Comparison of ENCODE assay signal across 8 mouse cellular contexts in the genomic region with DNA sequence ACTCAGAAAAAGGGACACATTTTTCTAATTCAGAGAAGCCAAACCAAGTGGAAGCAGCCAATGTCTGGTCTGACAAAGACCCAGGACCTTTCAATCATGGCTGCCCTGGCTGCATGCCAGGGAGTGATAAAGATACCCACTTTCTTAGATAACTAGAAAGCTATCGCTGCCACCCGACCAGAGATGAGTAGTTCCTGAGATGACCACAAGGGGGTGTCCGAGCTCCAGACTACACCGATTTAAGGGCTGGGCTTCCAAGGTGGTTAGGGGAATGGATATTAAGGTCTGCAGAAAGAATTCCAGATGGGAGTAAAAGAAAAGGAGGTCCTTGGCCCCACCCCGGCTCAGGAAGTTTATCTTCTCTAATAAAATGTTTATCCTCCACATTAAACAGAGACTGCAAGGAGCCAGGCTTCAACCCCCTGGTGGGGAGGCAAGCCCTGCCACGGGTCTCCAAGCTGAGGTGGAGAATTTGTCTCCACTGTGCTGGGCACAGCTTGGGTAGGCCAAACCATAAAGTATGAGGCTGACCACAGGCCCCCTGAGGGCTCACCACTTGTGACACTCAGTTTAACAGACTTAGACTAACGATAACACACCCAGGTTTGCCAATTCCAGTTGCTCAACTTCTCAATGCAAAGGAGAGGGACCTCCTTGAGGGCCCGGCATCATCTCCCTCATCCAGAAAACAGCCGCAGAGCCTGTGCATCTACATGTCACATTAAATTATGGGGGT. TPM values are rescaled to one million over a fixed set of nuclear protein-coding genes. Genes with fewer than 3 reads are reported as not detected.
DNase-seq lines count a peak whose midpoint lies in the region; ATAC-seq and TF ChIP-seq lines count a peak whose summit lies in the region.

No protein-coding gene starts in this region.

- no peaks in the 10 kb centered on the region for H3K36me3 ChIP-seq in myocyte (ENCODE audit: control insufficient read depth, insufficient read depth)
- no peaks in the 10 kb centered on the region for H3K36me3 ChIP-seq in stomach, postnatal 0 days (ENCODE audit: control insufficient read depth, insufficient read depth, low read length)

- no peaks in the 10 kb centered on the region for H3K9me3 ChIP-seq in stomach, postnatal 0 days (ENCODE audit: control insufficient read depth, low read length)

- H3K9ac ChIP-seq in stomach, postnatal 0 days (ENCODE audit: low read length), result 0 out of 2 replicates have a peak overlapping the region, but pooled peaks have one; percentile 8

- WGBS in stomach, postnatal 0 days, result 18% methylated on average over 9 of the region's 9 CpGs

- no peak for TF ChIP-seq EP300 in stomach, postnatal 0 days (optimal IDR thresholded peaks at IDR 0.05)

- no peak for TF ChIP-seq POLR2A in myocyte (IDR thresholded peaks at IDR 0.05; ENCODE audit: insufficient read length, low read depth)

- no peak overlapping the region for H3ac ChIP-seq in myocyte (ENCODE audit: control insufficient read depth, insufficient read length)

- TF ChIP-seq CTCF in stomach, postnatal 0 days (IDR thresholded peaks at IDR 0.05; ENCODE audit: low read depth), result peak; percentile 84

- peak overlapping the region; percentile 2 for H3K4me3 ChIP-seq in myocyte
- H3K4me3 ChIP-seq in stomach, postnatal 0 days (ENCODE audit: low read depth, low read length), result no peak overlapping the region

- no peaks in the 10 kb centered on the region for H3K27me3 ChIP-seq in myocyte (ENCODE audit: control insufficient read depth, insufficient read depth, insufficient read length)
- no peaks in the 10 kb centered on the region for H3K27me3 ChIP-seq in stomach, postnatal 0 days (ENCODE audit: control insufficient read depth, insufficient read depth, low read length)

- peaks cover 14% of the 10 kb centered on the region for H3K4me1 ChIP-seq in stomach, postnatal 0 days (replicated peaks; ENCODE audit: control insufficient read depth, insufficient read depth)

- peaks cover 38% of the 10 kb centered on the region for H3K79me2 ChIP-seq in myocyte (ENCODE audit: control insufficient read depth, insufficient read depth)

- DNase-seq in urinary bladder, postnatal 25 days (ENCODE audit: low spot score), result peak; percentile 59
- DNase-seq in urinary bladder, adult 18-20 months (ENCODE audit: low spot score in 2 of 2), result no peak
- peak; percentile 61 to 75 for DNase-seq in gastrocnemius, postnatal 4 days (ENCODE audit: low spot score in 2 of 2)
- DNase-seq in kidney, adult 11 months, result peak; percentile 67
- peak; percentile 83 for DNase-seq in liver
- peak; percentile 75 for DNase-seq in stomach, postnatal 0 days (ENCODE audit: low spot score)

- H3K27ac ChIP-seq in stomach, postnatal 0 days (replicated peaks), result no peak overlapping the region

- H3K4me2 ChIP-seq in myocyte (ENCODE audit: low read depth), result peak overlapping the region; percentile 56
- peak overlapping the region; percentile 9; the same call in 1 of the 2 replicates for H3K4me2 ChIP-seq in stomach, postnatal 0 days (replicated peaks; ENCODE audit: low read depth)

- ATAC-seq in common myeloid progenitor, adult 5-6 weeks (replicated peaks; ENCODE audit: low read depth, poor library complexity, severe bottlenecking), result peak; percentile 32; the same call in 1 of the 2 replicates
- no peak for ATAC-seq in stomach, postnatal 0 days (ENCODE audit: low FRiP score, low TSS enrichment)

TF ChIP-seq in myocyte, 11 proteins besides CTCF, POLR2A, EP300 and RAD21:
- TF ChIP-seq CEBPB (IDR thresholded peaks at IDR 0.05; ENCODE audit: insufficient read depth, poor library complexity, severe bottlenecking) (no peak), REST (IDR thresholded peaks at IDR 0.05; ENCODE audit: insufficient read depth, insufficient read length) (no peak), SRF (IDR thresholded peaks at IDR 0.05; ENCODE audit: control insufficient read depth, insufficient read length, low read depth) (no peak), TCF12 (IDR thresholded peaks at IDR 0.05; ENCODE audit: insufficient read depth, poor library complexity, severe bottlenecking) (no peak), TCF3 (IDR thresholded peaks at IDR 0.05; ENCODE audit: insufficient read length, low read depth) (no peak), MYOD1 (IDR thresholded peaks at IDR 0.05; ENCODE audit: control insufficient read depth in 1 of 3, insufficient read length in 2 of 3, low read depth in 2 of 3) (no peak), USF1 (IDR thresholded peaks at IDR 0.05; ENCODE audit: low read depth) (no peak), E2F4 (IDR thresholded peaks at IDR 0.05; ENCODE audit: insufficient read depth) (no peak), MYOG (IDR thresholded peaks at IDR 0.05; ENCODE audit: control insufficient read depth in 1 of 3, insufficient read depth in 1 of 3, insufficient read length in 2 of 3, low read depth in 2 of 3) (no peak)

RNA-seq across cellular contexts. Expression of gene C1qtnf5, which starts 2.5 kb away (rescaled TPM):
- total RNA-seq in common myeloid progenitor, adult 5-6 weeks (2017), result not detected in 2 replicates
- total RNA-seq in gastrocnemius, postnatal 4 days (2021), result 10 to 100 TPM; 12.9 to 15.0 TPM
- polyA plus RNA-seq in myocyte (2012; fragmentation: generic; extraction: Trizol), result 0.61 TPM
- 5.3 and 6.5 TPM in 2 replicates for polyA plus RNA-seq in stomach, postnatal 0 days (2015; fragmentation: Nextera tagmentation; extraction: Ambion mirVana)

RNA-seq across cellular contexts. Expression of gene Gm49380, which starts 3.8 kb away (rescaled TPM):
- not detected in 2 replicates for total RNA-seq in common myeloid progenitor, adult 5-6 weeks (2017)
- under 1 TPM in 1 of 2 experiments, not detected in 1; 0.10 TPM for total RNA-seq in gastrocnemius, postnatal 4 days (2021)
- polyA plus RNA-seq in myocyte (2012; fragmentation: generic; extraction: Trizol), result 0.02 TPM
- polyA plus RNA-seq in stomach, postnatal 0 days (2015; fragmentation: Nextera tagmentation; extraction: Ambion mirVana), result 0.05 TPM in 1 of 2 replicates, not detected in the other

RNA-seq across cellular contexts. Expression of gene Rnf26, which starts 3.8 kb away (rescaled TPM):
- 19.3 and 21.8 TPM in 2 replicates for total RNA-seq in common myeloid progenitor, adult 5-6 weeks (2017)
- total RNA-seq in gastrocnemius, postnatal 4 days (2021), result 10 to 100 TPM; 22.0 to 22.9 TPM
- polyA plus RNA-seq in myocyte (2012; fragmentation: generic; extraction: Trizol), result 29.5 TPM
- 22.0 and 22.2 TPM in 2 replicates for polyA plus RNA-seq in stomach, postnatal 0 days (2015; fragmentation: Nextera tagmentation; extraction: Ambion mirVana)

RNA-seq across cellular contexts. Expression of gene Mfrp, which starts 8.0 kb away (rescaled TPM):
- not detected in 2 replicates for total RNA-seq in common myeloid progenitor, adult 5-6 weeks (2017)
- total RNA-seq in gastrocnemius, postnatal 4 days (2021), result not detected
- polyA plus RNA-seq in myocyte (2012; fragmentation: generic; extraction: Trizol), result 0.01 TPM
- polyA plus RNA-seq in stomach, postnatal 0 days (2015; fragmentation: Nextera tagmentation; extraction: Ambion mirVana), result not detected in 2 replicates

RNA-seq across cellular contexts. Expression of gene Mcam, which starts 24.7 kb away (rescaled TPM):
- 0.15 and 2.6 TPM in 2 replicates for total RNA-seq in common myeloid progenitor, adult 5-6 weeks (2017)
- total RNA-seq in gastrocnemius, postnatal 4 days (2021), result 100 to 1,000 TPM; 156 to 169 TPM
- 2.1 TPM for polyA plus RNA-seq in myocyte (2012; fragmentation: generic; extraction: Trizol)
- polyA plus RNA-seq in stomach, postnatal 0 days (2015; fragmentation: Nextera tagmentation; extraction: Ambion mirVana), result 43.9 and 44.5 TPM in 2 replicates

Comparison
In these comparisons a context has a peak if more than half of its experiments do, and no peak if none do; other contexts are left out.
1. DNase-seq: peak in urinary bladder, postnatal 25 days (single experiment), gastrocnemius, postnatal 4 days (2 of 2), kidney, adult 11 months (single experiment), liver (single experiment) and stomach, postnatal 0 days (single experiment); none in urinary bladder, adult 18-20 months (0 of 2).
2. RNA of gene C1qtnf5, which starts 2.5 kb away (total RNA-seq): 12.9 to 15.0 TPM in gastrocnemius, postnatal 4 days; not detected in common myeloid progenitor, adult 5-6 weeks; every median in the first group is over 10 times any median in the second.